Mouse (Mus musculus) brain, embryonic 14.5 days (tissue): ENCODE results near the gene Fmnl2.

Experiments
- CTCF ChIP-seq: fragments of 200-500 bp; IDR thresholded peaks from 2 replicates; pipeline ENCODE4 v1.5.1; 2012; ENCODE audit warnings: inconsistent platforms, mild to moderate bottlenecking, moderate library complexity, borderline replicate concordance; ENCODE audit not compliant: insufficient read depth, insufficient read length; ENCODE audit errors: extremely low read depth
- POLR2A ChIP-seq: fragments of 200-500 bp; IDR thresholded peaks from 2 replicates; pipeline ENCODE4 v1.6.1; 2012; ENCODE audit warnings: mild to moderate bottlenecking, inconsistent platforms, borderline replicate concordance; ENCODE audit not compliant: poor library complexity, insufficient read depth, insufficient read length, severe bottlenecking; ENCODE audit errors: extremely low read depth

GRCm38 (mm10) chr2:52955090-52955489 is 97.4 kb downstream of the Fmnl2 start:
- TF ChIP-seq CTCF (no peak), POLR2A (no peak)
